Mouse (Mus musculus) forebrain, embryonic 14.5 days (tissue): Measurements from ENCODE around the gene Bbs9. TPM values are rescaled to one million over a fixed set of nuclear protein-coding genes. Genes with fewer than 3 reads are reported as not detected.
"Not testable (repeated sequence)": the region's sequence is repeated elsewhere in the genome, so short reads cannot be mapped to it uniquely, and the experiment has no call there.

Experiments used
- ATAC-seq: fragments of 200-750 bp; cut with Nextera tagmentation; 2 replicates; pipeline ENCODE4 v1.8.0; 2017; ENCODE audit warnings: mild to moderate bottlenecking, moderate library complexity
- DNase-seq: peaks from one replicate; pipeline ENCODE4 v3.0.0-alpha.2; 2015; ENCODE audit warnings: low spot score
- H3K27ac ChIP-seq: fragments of 300-500 bp; sonication (generic); 2 replicates; pipeline ENCODE4 v1.5.1; 2014; ENCODE audit warnings: low read depth, mild to moderate bottlenecking, control low read depth, low read length, moderate library complexity
- H3K27me3 ChIP-seq: fragments of 300-500 bp; sonication (generic); replicated peaks from 2 replicates; pipeline ENCODE4 v1.6.1; 2014; ENCODE audit warnings: low read length, control low read depth, mixed read lengths; ENCODE audit not compliant: control insufficient read depth, insufficient read depth
- H3K36me3 ChIP-seq: fragments of 300-500 bp; sonication (generic); 2 replicates; pipeline ENCODE4 v1.6.1; 2014; ENCODE audit warnings: low read length, control low read depth; ENCODE audit not compliant: control insufficient read depth, insufficient read depth
- H3K4me1 ChIP-seq: fragments of 300-500 bp; sonication (generic); 2 replicates; pipeline ENCODE4 v1.6.1; 2014; ENCODE audit warnings: antibody characterized with exemption, low read length, control low read depth; ENCODE audit not compliant: control insufficient read depth, insufficient read depth
- H3K4me2 ChIP-seq: fragments of 300-500 bp; sonication (generic); 2 replicates; pipeline ENCODE4 v1.6.1; 2014; ENCODE audit warnings: mild to moderate bottlenecking, control low read depth, low read length
- H3K4me3 ChIP-seq: fragments of 300-500 bp; sonication (generic); 2 replicates; pipeline ENCODE4 v1.5.1; 2014; ENCODE audit warnings: low read depth, low read length, control low read depth
- H3K9ac ChIP-seq: fragments of 300-500 bp; sonication (generic); 2 replicates; pipeline ENCODE4 v1.6.1; 2014; ENCODE audit warnings: mild to moderate bottlenecking, low read length, control low read depth, moderate library complexity
- H3K9me3 ChIP-seq: fragments of 300-500 bp; sonication (generic); replicated peaks from 2 replicates; pipeline ENCODE4 v1.6.1; 2016; ENCODE audit warnings: low read length, control low read depth, mixed read lengths; ENCODE audit not compliant: control insufficient read depth
- WGBS: fragments of 180-500 bp; shearing (Covaris S2); extraction: QIAGEN DNeasy Blood & Tissue Kit; methylation state at CpG from one replicate; pipeline ENCODE4 v1.1.7; 2014; 5-methylcytosine and 5-hydroxymethylcytosine counted together
- polyA plus RNA-seq: library from polyadenylated mRNA; unstranded; fragments of >200 nt; fragmentation: Nextera tagmentation; extraction: Ambion mirVana; gene quantifications from 2 replicates; pipeline ENCODE4 v1.2.1, GENCODE M21; 2014

Gene Bbs9
- polyA plus RNA-seq, 1 experiment from 2014 or later: 18.1 TPM

DNA sequence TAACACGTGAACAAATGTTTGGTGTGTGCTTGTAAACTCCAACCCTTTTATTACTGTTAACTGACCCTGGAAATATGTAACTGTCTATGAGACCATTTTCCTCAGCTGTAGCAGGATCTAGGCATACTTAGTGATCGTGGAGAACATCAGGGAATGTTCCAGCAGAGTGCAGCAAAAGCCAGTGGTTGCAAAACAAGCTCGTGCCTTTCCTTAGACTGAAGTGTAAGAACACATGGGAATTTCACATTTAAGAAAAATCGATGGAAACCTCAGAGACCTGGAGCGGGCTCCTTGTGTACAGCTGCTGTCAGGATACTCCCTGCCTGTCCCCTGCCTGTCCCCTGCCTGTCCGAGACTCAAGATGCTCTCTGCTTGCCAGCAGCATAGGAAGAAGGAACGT, 234.5 kb downstream of the Bbs9 start:
- ATAC-seq: no peak
- Histone ChIP-seq H3K36me3 (no peaks in the 10 kb centered on the region), H3K27me3 (no peaks in the 10 kb centered on the region), H3K4me2 (no peak overlapping the region), H3K4me1 (peaks cover 9% of the 10 kb centered on the region; the same call in 1 of the 2 replicates), H3K4me3 (no peak overlapping the region), H3K27ac (no peak overlapping the region), H3K9me3 (no peaks in the 10 kb centered on the region), H3K9ac (no peak overlapping the region)
- 68% methylated on average over 7 of the region's 7 CpGs for WGBS
- peak; percentile 51 for DNase-seq

DNA sequence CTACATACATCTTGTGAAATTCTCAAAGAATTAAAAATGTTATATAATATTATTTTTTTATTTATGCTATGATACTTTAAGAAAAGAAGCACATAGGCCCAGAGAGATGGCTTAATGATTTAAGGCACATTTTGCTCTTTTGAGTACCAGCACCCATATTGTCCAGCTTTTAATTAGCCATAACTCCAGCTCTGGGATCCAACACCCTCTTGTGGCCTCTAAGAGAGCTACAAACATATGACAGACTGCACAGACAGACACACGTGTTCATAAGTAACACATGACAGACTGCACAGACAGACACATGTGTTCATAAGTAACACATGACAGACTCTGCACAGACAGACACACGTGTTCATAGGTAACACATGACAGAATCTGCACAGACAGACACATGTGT, 235.8 kb downstream of the Bbs9 start:
- H3K4me3 ChIP-seq: no peak overlapping the region
- H3K4me2 ChIP-seq: no peak overlapping the region
- H3K27me3 ChIP-seq: no peaks in the 10 kb centered on the region
- H3K4me1 ChIP-seq: peaks cover 9% of the 10 kb centered on the region; the same call in 1 of the 2 replicates
- DNase-seq (no peak), ATAC-seq (no peak)
- no peak overlapping the region for H3K27ac ChIP-seq
- WGBS: 91% methylated on average over 2 of the region's 2 CpGs
- no peak overlapping the region for H3K9ac ChIP-seq
- no peaks in the 10 kb centered on the region for H3K9me3 ChIP-seq
- H3K36me3 ChIP-seq: no peaks in the 10 kb centered on the region

DNA sequence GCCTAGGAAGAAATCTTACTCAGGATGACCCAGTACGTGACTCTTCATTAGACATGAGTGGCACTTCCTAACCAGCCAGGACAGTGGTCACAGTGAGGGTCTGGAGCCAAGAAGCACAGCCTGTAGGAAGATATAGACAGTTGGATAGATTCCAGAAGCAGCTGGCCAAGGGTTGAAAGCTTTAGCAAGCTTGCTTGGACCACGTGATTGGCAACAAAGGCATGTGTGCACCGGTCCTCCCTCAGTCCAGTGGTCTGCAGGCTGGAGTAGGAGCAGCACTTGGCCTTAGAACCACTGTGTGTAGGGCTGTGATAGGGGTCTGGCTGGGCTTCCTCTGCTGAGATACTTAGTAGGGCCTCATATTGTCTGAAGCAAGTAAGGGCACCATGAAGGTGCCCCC, 237.2 kb downstream of the Bbs9 start:
- no peak overlapping the region for H3K27ac ChIP-seq
- no peak overlapping the region for H3K4me2 ChIP-seq
- H3K4me1 ChIP-seq: 0 out of 2 replicates have a peak, but pooled peaks cover under 1% of the 10 kb centered on the region
- H3K9me3 ChIP-seq: no peaks in the 10 kb centered on the region
- no peaks in the 10 kb centered on the region for H3K27me3 ChIP-seq
- WGBS: 75% methylated on average over 3 of the region's 3 CpGs
- H3K9ac ChIP-seq: no peak overlapping the region
- DNase-seq: no peak
- no peaks in the 10 kb centered on the region for H3K36me3 ChIP-seq
- no peak for ATAC-seq
- no peak overlapping the region for H3K4me3 ChIP-seq

DNA sequence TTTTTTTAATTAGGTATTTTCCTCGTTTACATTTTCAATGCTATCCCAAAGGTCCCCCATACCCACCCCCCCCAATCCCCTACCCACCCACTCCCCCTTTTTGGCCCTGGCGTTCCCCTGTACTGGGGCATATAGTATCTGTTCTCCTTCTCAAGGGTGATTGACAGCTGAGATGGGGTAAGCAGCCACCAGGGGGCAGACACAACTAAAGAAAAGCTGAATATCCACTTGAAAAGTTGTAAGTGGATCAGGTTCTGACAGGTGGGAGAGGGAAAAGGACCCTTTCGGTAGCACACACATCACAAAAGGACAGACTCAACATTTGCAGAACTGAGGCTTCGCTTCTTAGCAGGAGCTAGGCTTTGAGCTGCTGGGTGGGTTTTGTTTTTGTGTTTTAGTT, 237.8 kb downstream of the Bbs9 start:
- 0 out of 2 replicates have a peak, but pooled peaks have one; percentile 38 for ATAC-seq
- 26% methylated on average over 4 of the region's 4 CpGs for WGBS
- not testable (repeated sequence) for H3K4me1 ChIP-seq, H3K36me3 ChIP-seq, H3K9me3 ChIP-seq, H3K9ac ChIP-seq, H3K4me3 ChIP-seq, H3K27me3 ChIP-seq, H3K4me2 ChIP-seq, H3K27ac ChIP-seq
- DNase-seq: peak; percentile 64

DNA sequence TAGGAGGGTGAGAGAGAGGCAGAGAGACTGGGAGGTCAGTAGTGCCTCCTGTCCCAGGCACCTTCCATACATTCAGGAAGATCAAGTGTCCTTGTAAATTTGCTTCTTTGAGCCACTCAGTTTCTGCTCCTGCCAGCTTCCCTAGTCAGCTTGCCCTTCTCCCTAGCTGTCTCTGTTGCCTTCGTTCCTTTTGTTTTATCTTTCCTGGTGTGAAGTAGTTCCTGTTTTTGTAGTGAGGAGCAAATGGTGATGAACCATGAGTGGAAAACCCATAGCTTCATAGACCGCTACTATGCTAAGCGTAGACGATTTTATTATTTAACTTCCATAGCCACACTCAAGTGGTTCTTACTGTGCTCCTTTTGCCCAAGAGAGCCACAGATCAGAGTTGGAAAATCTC, 242.1 kb downstream of the Bbs9 start:
- Histone ChIP-seq H3K4me3 (no peak overlapping the region), H3K36me3 (no peaks in the 10 kb centered on the region), H3K27me3 (no peaks in the 10 kb centered on the region), H3K27ac (no peak overlapping the region), H3K9ac (no peak overlapping the region), H3K4me1 (no peaks in the 10 kb centered on the region), H3K9me3 (no peaks in the 10 kb centered on the region), H3K4me2 (no peak overlapping the region)
- ATAC-seq (no peak), DNase-seq (no peak)
- WGBS: 91% methylated on average over 4 of the region's 4 CpGs

DNA sequence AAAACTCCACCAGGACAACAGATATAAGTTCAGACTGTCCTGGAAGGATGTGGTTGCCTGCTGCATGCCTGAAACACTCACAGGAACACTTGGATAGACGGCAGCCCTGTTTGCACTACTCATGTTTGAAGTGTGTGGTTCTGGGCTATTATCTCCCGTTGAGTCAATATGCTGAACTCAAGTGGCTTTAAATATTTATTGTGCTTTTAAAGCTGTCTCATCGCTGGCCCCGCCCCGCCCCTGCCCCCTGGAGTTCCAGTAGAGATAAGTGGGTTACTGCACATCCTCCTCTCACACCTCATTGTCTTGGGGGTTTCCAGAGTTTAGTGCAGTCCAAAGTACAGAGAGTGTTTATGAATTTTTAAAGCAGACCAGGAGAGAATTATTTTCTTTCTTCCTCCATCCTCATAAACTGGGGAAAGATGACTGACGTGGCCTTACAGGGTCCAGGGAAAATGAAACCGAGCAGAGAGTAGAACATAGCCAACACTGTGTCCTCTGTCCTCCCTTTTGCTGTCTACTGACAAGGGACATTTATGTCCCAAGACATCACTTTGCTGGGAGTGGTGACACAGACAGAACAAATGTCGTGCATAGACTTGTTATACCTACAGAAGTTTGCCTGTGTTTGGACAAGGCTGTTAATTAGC, 242.8 kb downstream of the Bbs9 start:
- WGBS: 83% methylated on average over 8 of the region's 8 CpGs
- no peak overlapping the region for H3K4me2 ChIP-seq
- ATAC-seq (no peak), DNase-seq (no peak)
- H3K27me3 ChIP-seq: no peaks in the 10 kb centered on the region
- no peak overlapping the region for H3K27ac ChIP-seq
- H3K4me3 ChIP-seq: no peak overlapping the region
- H3K9ac ChIP-seq: no peak overlapping the region
- no peaks in the 10 kb centered on the region for H3K9me3 ChIP-seq
- H3K4me1 ChIP-seq: no peaks in the 10 kb centered on the region
- no peaks in the 10 kb centered on the region for H3K36me3 ChIP-seq

DNA sequence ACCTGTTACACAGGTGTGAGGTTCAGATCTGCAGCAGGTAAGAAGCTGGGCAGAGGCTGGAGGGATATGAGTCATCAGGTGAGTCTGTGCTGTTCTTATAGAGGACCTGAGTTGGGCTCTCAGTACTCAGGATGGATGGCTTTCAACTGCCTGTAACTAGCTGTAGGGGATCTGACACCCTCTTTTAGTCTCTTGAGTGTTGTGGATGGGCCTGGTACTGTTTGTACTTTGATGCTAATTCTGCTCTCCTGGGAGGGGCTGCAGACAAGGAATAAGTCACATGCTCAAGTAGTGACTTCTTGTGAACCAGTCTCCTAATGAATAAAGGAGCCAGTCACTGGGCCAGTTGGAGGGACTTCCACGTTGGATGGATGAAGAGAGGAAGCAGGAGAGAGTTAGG, 257.1 kb downstream of the Bbs9 start:
- H3K36me3 ChIP-seq: no peaks in the 10 kb centered on the region
- 72% methylated on average over 1 of the region's 1 CpGs for WGBS
- ATAC-seq: no peak
- H3K4me2 ChIP-seq: no peak overlapping the region
- H3K9ac ChIP-seq: no peak overlapping the region
- no peak for DNase-seq
- H3K4me3 ChIP-seq: no peak overlapping the region
- no peaks in the 10 kb centered on the region for H3K27me3 ChIP-seq
- H3K27ac ChIP-seq: no peak overlapping the region
- no peaks in the 10 kb centered on the region for H3K9me3 ChIP-seq
- peaks cover 5% of the 10 kb centered on the region; the same call in 1 of the 2 replicates for H3K4me1 ChIP-seq

DNA sequence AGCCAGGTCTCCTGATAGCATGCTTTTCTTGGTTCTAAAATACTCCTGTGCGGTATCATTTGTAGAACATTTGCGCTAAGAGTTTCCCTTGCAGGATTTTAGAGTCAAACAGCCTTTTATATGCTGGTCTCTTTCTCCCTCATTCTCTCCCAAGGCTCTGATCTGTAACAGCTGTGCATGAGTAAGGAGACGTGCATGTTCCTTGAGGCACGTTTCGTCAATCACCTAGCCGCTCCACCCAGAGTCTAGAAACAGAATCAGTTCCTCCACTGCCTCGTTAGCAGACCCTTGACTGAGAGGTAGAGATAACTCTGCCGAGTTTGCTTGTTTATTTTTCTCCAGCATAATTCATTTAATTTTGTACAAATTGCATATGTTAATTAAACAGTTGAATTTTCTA, 259.4 kb downstream of the Bbs9 start:
- H3K9me3 ChIP-seq: no peaks in the 10 kb centered on the region
- DNase-seq (peak; percentile 24), ATAC-seq (peak; percentile 59; the same call in 1 of the 2 replicates)
- no peak overlapping the region for H3K4me3 ChIP-seq
- no peaks in the 10 kb centered on the region for H3K27me3 ChIP-seq
- H3K4me2 ChIP-seq: peak overlapping the region; percentile 20; the same call in 1 of the 2 replicates
- peaks cover 5% of the 10 kb centered on the region; the same call in 1 of the 2 replicates for H3K4me1 ChIP-seq
- no peaks in the 10 kb centered on the region for H3K36me3 ChIP-seq
- H3K9ac ChIP-seq: no peak overlapping the region
- 39% methylated on average over 8 of the region's 8 CpGs for WGBS
- H3K27ac ChIP-seq: no peak overlapping the region

DNA sequence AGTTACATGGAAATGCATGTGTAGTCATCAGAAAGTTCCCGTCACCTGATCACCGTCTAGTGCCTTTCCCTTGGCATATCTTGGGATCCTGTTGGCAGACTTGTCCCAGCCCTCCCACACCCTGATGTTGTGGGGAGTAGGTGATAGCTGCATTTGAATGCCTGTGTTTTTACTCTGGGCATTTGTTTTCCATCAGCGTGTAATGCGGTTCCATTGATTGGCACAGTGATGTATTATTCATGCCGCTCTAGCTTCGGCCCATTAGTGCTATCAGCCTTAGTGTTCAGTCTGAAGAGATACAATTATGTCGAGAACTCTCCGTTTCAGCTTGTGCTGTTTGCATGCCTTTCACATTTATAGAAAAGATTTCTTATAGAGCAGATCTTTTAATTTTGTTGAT, 259.9 kb downstream of the Bbs9 start:
- peak; percentile 95 for ATAC-seq
- H3K27ac ChIP-seq: no peak overlapping the region
- peaks cover 5% of the 10 kb centered on the region; the same call in 1 of the 2 replicates for H3K4me1 ChIP-seq
- H3K4me3 ChIP-seq: no peak overlapping the region
- no peak overlapping the region for H3K9ac ChIP-seq
- H3K36me3 ChIP-seq: no peaks in the 10 kb centered on the region
- WGBS: 13% methylated on average over 8 of the region's 8 CpGs
- DNase-seq: peak; percentile 84
- H3K9me3 ChIP-seq: no peaks in the 10 kb centered on the region
- H3K4me2 ChIP-seq: peak overlapping the region; percentile 20; the same call in 1 of the 2 replicates
- H3K27me3 ChIP-seq: no peaks in the 10 kb centered on the region
